Mouse (Mus musculus): ENCODE data around the gene Mgp. TPM values are rescaled to one million over a fixed set of nuclear protein-coding genes. Genes with fewer than 3 reads are reported as not detected.
"Not testable (repeated sequence)": the region's sequence is repeated elsewhere in the genome, so short reads cannot be mapped to it uniquely, and the experiment has no call there.

The Mgp gene
- polyA plus RNA-seq, 1 experiment from 2014 or later = 225 TPM

DNA sequence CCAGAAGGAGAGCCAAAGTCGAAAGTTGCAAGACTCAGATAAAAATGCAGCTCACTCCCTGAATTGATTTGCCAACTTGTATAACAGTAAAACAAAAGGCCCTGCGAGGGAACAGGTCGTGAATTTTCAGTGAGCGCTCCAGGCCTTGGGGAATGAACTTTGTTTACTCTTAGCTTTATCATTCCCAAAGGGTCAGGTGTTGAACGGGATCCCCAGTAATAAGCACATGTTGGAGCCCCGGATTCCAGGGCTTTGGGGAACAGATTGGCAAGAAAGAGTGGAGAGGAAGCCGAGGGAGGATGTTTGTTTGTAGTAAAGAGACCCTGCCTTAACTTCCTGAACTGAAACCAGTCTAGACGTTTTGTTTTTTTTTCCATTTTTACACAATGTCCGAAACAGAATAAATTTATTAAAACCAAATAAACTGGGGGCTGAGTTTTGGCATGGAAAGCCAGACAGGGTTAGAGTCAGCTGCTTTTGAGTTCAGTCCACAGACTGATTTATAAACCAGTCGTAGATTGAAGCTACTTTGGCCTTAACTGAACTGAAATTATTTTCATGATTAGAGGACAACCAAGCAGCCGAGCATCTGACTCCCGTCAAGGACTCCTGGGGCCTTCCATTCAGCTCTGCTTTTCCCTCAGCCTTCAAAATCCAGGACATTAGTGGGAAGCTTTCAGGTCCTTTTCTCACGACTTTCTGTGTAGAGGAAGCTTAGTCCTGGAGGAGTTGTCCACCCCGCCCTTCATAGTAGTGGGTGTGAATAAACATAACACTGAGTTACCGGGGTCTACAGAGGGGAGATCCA, 19.1 kb upstream of the Mgp start:
- H3K9me3 ChIP-seq = no peaks in the 10 kb centered on the region
- H3K4me1 ChIP-seq = peaks cover 10% of the 10 kb centered on the region
- peak; percentile 41; the same call in 1 of the 2 replicates for ATAC-seq (ENCODE audit: insufficient read depth, low FRiP score, low read depth)
- H3K4me2 ChIP-seq = no peak overlapping the region
- H3K27me3 ChIP-seq (replicated peaks) = no peaks in the 10 kb centered on the region
- H3K36me3 ChIP-seq = no peaks in the 10 kb centered on the region
- 24% methylated on average over 15 of the region's 15 CpGs for WGBS
- no peak overlapping the region for H3K4me3 ChIP-seq (replicated peaks)
- no peak overlapping the region for H3K9ac ChIP-seq
- peak overlapping the region; percentile 77 for H3K27ac ChIP-seq

DNA sequence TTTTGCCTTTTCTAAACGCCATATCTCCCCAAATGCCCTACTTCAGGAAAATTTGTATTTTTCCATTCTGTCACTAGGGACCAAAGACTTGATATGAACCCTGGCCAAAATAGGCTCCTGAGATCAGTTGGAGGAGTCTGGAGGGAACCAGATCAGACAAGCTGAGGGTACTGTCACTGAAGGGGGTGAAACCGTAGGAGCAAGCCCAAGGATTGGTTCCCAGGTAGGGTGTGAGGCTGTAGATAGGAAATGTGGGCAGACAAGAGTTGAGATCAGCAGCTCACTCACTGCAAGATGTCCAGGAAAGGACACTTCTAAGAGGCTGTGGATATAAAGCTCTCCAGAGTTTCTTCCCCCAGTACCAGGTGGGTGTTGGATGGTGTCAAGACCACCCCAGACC, 16.4 kb upstream of the Mgp start:
- H3K36me3 ChIP-seq = no peaks in the 10 kb centered on the region
- ATAC-seq (ENCODE audit: insufficient read depth, low FRiP score, low read depth) = no peak
- no peaks in the 10 kb centered on the region for H3K27me3 ChIP-seq (replicated peaks)
- H3K9me3 ChIP-seq = no peaks in the 10 kb centered on the region
- H3K27ac ChIP-seq = no peak overlapping the region
- no peak overlapping the region for H3K9ac ChIP-seq
- H3K4me1 ChIP-seq = peaks cover 16% of the 10 kb centered on the region
- no peak overlapping the region for H3K4me3 ChIP-seq (replicated peaks)
- no peak overlapping the region for H3K4me2 ChIP-seq
- WGBS = 88% methylated on average over 2 of the region's 2 CpGs

DNA sequence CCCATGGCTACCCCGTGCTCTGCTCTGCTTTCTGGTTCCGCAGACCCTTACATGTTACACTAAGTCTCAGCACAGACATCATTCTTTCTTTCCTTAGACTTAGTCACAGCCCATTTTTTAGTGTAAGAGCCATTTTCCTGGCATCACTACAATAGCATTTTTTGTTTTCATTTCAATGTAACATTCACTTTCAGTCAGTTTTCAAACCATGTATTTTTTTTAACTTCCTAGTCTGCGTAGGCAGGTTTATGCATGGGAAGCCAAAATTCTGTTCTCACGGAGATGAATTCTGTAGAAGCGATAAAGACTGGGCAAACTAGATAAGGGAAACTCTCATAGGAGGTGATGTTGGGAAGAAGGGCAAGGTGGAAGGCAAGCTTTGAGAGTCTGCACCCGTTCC, 13.9 kb upstream of the Mgp start:
- H3K27ac ChIP-seq = no peak overlapping the region
- no peak overlapping the region for H3K4me3 ChIP-seq (replicated peaks)

DNA sequence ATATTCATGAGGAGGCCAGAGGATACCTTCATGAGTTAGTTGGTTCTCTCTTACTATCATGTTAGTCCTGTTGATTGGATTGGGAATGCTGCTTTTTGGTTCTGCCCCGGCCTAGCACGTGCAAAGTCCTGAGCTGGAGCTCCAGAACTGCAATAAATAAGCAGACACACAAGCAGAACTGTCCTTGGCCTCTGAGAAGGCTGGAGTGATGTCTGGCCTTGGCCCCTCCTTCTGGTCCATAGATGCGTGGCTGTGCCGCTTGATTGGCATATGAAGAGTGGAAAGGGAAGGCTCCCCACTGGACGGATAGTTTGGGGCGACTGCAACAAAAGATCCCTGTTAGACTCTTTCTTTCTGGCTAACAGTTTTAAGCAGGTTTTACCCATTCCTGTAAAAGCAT, 13.4 kb upstream of the Mgp start:
- WGBS = 89% methylated on average over 6 of the region's 6 CpGs
- H3K4me3 ChIP-seq (replicated peaks) = no peak overlapping the region
- no peak overlapping the region for H3K4me2 ChIP-seq
- H3K27ac ChIP-seq = no peak overlapping the region
- ATAC-seq (ENCODE audit: insufficient read depth, low FRiP score, low read depth) = no peak
- H3K9me3 ChIP-seq = no peaks in the 10 kb centered on the region
- no peak overlapping the region for H3K9ac ChIP-seq
- no peaks in the 10 kb centered on the region for H3K27me3 ChIP-seq (replicated peaks)
- 0 out of 2 replicates have a peak, but pooled peaks cover 6% of the 10 kb centered on the region for H3K4me1 ChIP-seq
- H3K36me3 ChIP-seq = no peaks in the 10 kb centered on the region

More for the DNA sequence above, 13.9 kb upstream of the Mgp start:
- ATAC-seq (ENCODE audit: insufficient read depth, low FRiP score, low read depth) = no peak
- Histone ChIP-seq H3K4me1 (peaks cover 8% of the 10 kb centered on the region), H3K9me3 (no peaks in the 10 kb centered on the region), H3K36me3 (no peaks in the 10 kb centered on the region), H3K4me2 (no peak overlapping the region), H3K27me3 (replicated peaks) (no peaks in the 10 kb centered on the region), H3K9ac (no peak overlapping the region)
- WGBS = 89% methylated on average over 6 of the region's 6 CpGs

DNA sequence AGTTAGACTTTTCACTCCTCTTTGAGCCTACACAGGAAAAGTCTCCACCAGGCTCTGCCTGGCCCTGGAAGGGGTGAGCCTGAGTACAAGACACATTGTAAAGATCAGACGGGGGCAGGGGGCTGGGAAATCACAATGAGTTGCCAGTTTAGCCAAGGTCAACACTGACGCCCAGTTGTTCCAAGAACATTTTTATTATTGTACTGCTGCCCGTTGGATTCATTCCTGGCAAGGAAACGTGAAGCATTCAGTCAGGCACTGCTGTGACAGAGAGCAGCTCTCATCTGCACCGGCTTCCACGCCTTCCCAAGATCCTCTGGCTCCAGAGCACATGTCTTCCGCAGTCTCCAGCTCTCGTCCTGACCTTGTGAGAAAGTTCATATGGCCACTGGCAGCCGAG, 12.2 kb upstream of the Mgp start:
- H3K27me3 ChIP-seq (replicated peaks) = no peaks in the 10 kb centered on the region
- H3K4me3 ChIP-seq (replicated peaks) = no peak overlapping the region
- no peaks in the 10 kb centered on the region for H3K36me3 ChIP-seq
- H3K27ac ChIP-seq = peak overlapping the region; percentile 66
- 40% methylated on average over 9 of the region's 9 CpGs for WGBS
- H3K9me3 ChIP-seq = no peaks in the 10 kb centered on the region
- no peak; the same call in 1 of the 2 replicates for ATAC-seq (ENCODE audit: insufficient read depth, low FRiP score, low read depth)
- no peak overlapping the region for H3K4me2 ChIP-seq
- H3K9ac ChIP-seq = no peak overlapping the region
- H3K4me1 ChIP-seq = 0 out of 2 replicates have a peak, but pooled peaks cover 6% of the 10 kb centered on the region

DNA sequence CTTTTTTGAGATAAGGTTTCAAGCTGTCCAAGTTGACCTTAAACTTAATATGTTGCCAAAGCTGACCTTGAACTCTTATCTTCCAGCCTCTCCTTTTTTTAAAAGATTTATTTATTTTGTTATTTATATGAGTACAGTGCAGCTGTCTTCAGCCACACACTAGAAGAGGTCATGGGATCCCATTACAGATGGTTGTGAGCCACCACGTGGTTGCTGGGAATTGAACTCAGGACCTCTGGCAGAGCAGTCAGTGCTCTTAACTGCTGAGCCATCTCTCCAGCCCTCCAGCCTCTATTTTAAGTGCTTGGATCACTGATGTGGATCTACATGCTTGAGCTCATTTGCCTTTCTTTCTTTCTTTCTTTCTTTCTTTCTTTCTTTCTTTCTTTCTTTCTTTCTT, 9.1 kb upstream of the Mgp start:
- not testable (repeated sequence) for H3K4me3 ChIP-seq (replicated peaks); H3K4me2 ChIP-seq; H3K9me3 ChIP-seq; H3K27ac ChIP-seq; H3K27me3 ChIP-seq (replicated peaks); H3K36me3 ChIP-seq; H3K9ac ChIP-seq; H3K4me1 ChIP-seq; ATAC-seq (ENCODE audit: insufficient read depth, low FRiP score, low read depth)
- 50% methylated on average over 1 of the region's 1 CpGs for WGBS

DNA sequence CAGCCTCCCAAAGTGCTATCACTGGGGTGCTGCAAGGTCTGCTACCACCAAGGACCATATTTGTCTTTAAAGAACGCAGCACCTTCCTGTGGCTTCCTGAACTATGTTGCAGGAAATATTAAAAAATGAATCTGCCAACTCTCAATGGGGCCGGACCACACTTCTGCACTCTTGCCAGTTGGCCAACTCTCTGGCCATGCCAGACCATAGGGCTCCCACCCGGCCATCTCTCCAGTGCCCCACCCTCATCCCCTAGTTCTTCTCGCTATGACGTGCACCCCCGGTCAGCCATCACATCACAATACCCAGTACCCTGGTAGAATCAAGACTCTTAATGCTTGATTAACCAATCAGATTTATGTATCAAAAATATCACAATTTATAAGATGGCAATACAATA, 8.3 kb upstream of the Mgp start:
- 0 out of 2 replicates have a peak, but pooled peaks cover 6% of the 10 kb centered on the region for H3K4me1 ChIP-seq
- no peak overlapping the region for H3K9ac ChIP-seq
- no peaks in the 10 kb centered on the region for H3K9me3 ChIP-seq
- no peak overlapping the region for H3K4me2 ChIP-seq
- H3K4me3 ChIP-seq (replicated peaks) = no peak overlapping the region
- WGBS = 92% methylated on average over 6 of the region's 6 CpGs
- H3K27ac ChIP-seq = no peak overlapping the region
- no peaks in the 10 kb centered on the region for H3K27me3 ChIP-seq (replicated peaks)
- no peak for ATAC-seq (ENCODE audit: insufficient read depth, low FRiP score, low read depth)
- H3K36me3 ChIP-seq = no peaks in the 10 kb centered on the region

DNA sequence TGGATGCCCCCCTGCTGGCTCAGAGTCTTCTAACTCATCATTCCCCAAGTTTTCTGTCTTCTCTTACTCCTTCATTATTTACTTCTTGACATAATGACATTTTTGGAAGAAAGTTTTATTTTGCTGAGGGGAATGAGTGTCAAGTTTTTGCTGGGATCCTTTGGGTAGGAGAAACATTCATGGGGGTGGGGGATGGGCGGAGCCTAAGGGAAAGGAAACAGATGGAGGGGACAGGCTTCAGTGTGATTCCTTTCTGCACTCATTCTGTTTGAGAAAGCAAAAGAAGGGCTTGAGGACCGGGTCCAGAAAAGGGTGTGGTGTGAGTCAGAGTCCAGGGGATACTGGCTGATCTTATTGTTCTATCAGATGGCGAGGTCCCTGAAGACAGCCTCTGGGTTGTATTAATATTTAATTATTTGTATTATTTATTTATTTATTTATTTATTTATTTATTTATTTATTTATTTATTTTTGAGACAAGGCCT, 7.8 kb upstream of the Mgp start:
- H3K36me3 ChIP-seq = no peaks in the 10 kb centered on the region
- H3K9ac ChIP-seq = no peak overlapping the region
- 0 out of 2 replicates have a peak, but pooled peaks cover 6% of the 10 kb centered on the region for H3K4me1 ChIP-seq
- no peak for ATAC-seq (ENCODE audit: insufficient read depth, low FRiP score, low read depth)
- H3K9me3 ChIP-seq = no peaks in the 10 kb centered on the region
- no peak overlapping the region for H3K27ac ChIP-seq
- no peak overlapping the region for H3K4me3 ChIP-seq (replicated peaks)
- H3K27me3 ChIP-seq (replicated peaks) = no peaks in the 10 kb centered on the region
- WGBS = 73% methylated on average over 3 of the region's 3 CpGs
- H3K4me2 ChIP-seq = no peak overlapping the region

DNA sequence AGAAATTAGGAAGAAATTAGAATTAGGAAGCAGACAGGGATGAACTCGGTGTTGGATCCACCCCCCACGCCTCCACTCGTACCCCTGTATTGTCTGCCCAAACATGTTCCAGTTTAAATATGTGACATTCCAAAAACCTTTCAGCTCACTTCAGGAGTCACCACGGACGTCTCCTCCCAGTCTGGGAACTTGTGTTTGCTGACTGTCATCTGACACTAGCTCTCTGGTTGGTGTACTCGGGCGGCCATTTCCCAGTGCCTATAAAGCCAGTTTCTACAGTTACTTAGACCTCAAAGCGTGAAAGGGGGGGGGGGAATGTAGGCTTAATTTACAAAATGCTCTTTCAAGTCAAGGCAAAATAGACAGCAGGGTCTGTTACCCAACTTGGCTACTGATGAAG, 6.1 kb upstream of the Mgp start:
- Histone ChIP-seq H3K4me1 (no peaks in the 10 kb centered on the region), H3K4me2 (no peak overlapping the region), H3K9ac (no peak overlapping the region), H3K27ac (no peak overlapping the region), H3K9me3 (no peaks in the 10 kb centered on the region), H3K27me3 (replicated peaks) (no peaks in the 10 kb centered on the region), H3K36me3 (no peaks in the 10 kb centered on the region), H3K4me3 (replicated peaks) (no peak overlapping the region)
- 61% methylated on average over 8 of the region's 8 CpGs for WGBS
- ATAC-seq (ENCODE audit: insufficient read depth, low FRiP score, low read depth) = no peak

DNA sequence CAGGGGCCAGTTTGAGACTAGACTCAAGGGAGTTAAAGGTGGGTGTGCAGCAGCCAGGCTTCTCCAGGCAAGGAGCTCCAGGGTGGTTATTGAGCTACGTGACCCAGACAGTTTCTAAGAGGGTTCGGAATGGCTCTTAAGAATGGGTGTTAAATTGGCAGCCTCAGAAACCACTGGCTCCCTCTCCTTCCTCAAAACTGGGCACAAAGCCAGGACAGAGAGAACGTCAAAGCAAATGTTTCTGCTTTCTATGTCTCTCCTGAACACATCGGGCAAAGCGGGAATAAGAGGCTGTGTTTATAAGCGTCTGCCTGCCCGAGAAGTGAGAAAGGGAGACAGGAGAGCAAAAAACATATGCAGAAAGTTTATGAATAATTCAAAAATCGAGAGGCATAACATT, 1.0 kb downstream of the Mgp start:
- H3K27me3 ChIP-seq (replicated peaks) = no peaks in the 10 kb centered on the region
- H3K27ac ChIP-seq = no peak overlapping the region
- peak overlapping the region; percentile 33 for H3K4me2 ChIP-seq
- no peaks in the 10 kb centered on the region for H3K4me1 ChIP-seq
- 30% methylated on average over 8 of the region's 8 CpGs for WGBS
- no peak overlapping the region for H3K9ac ChIP-seq
- peak overlapping the region; percentile 18 for H3K4me3 ChIP-seq (replicated peaks)
- no peaks in the 10 kb centered on the region for H3K9me3 ChIP-seq
- ATAC-seq (ENCODE audit: insufficient read depth, low FRiP score, low read depth) = no peak
- H3K36me3 ChIP-seq = no peaks in the 10 kb centered on the region

DNA sequence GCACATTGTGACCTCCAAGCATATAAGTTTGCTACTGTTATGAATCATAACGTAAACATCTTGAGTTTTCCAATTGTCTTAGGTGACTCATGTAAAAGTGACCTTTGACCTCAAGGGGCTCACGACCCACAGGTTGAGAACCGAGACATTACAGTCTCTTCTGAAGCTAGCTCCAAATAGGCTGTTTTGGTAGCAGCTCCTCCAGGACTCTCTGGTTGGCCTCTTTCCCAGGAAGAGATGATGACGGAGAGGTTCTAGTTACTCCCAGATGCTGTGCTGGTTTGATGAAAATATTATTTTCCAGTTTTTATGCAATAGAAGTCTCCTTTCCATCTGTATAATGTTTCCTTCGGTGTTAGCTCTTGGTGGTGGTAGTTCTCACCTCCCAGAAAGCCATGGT, 6.7 kb downstream of the Mgp start:
- H3K9ac ChIP-seq = no peak overlapping the region
- no peaks in the 10 kb centered on the region for H3K36me3 ChIP-seq
- no peak overlapping the region for H3K27ac ChIP-seq
- no peaks in the 10 kb centered on the region for H3K27me3 ChIP-seq (replicated peaks)
- 61% methylated on average over 5 of the region's 5 CpGs for WGBS
- H3K4me2 ChIP-seq = no peak overlapping the region
- no peak for ATAC-seq (ENCODE audit: insufficient read depth, low FRiP score, low read depth)
- H3K4me3 ChIP-seq (replicated peaks) = no peak overlapping the region
- H3K9me3 ChIP-seq = no peaks in the 10 kb centered on the region
- H3K4me1 ChIP-seq = peaks cover 8% of the 10 kb centered on the region

DNA sequence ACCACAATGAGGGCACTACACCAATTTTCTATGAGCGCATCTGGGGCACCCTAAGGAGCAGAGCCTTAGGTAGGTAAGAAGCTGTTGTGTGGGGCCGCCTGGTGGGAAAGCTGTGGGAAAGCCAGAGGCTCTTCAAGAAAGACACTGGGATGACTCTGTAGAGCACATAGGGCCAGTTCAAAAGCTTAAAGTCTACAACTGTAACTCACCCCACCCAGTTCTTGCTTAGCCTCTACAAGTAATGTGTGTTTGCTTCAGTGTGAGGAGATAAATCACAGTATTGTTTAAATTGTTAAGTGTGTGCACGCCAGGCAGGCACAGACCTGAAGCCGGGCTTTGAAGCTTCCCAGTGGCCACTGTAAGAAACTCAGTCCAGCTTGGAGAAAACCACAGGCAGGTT, 9.5 kb downstream of the Mgp start:
- peaks cover 8% of the 10 kb centered on the region for H3K4me1 ChIP-seq
- no peaks in the 10 kb centered on the region for H3K36me3 ChIP-seq
- H3K4me3 ChIP-seq (replicated peaks) = no peak overlapping the region
- H3K9ac ChIP-seq = no peak overlapping the region
- ATAC-seq (ENCODE audit: insufficient read depth, low FRiP score, low read depth) = no peak; the same call in 1 of the 2 replicates
- peak overlapping the region; percentile 67; the same call in 1 of the 2 replicates for H3K27ac ChIP-seq
- no peaks in the 10 kb centered on the region for H3K9me3 ChIP-seq
- H3K27me3 ChIP-seq (replicated peaks) = no peaks in the 10 kb centered on the region
- WGBS = 52% methylated on average over 4 of the region's 4 CpGs
- H3K4me2 ChIP-seq = no peak overlapping the region

Data from stomach, embryonic 15.5 days (tissue).